Mouse (Mus musculus): ENCODE data around the gene Haus2.
"Not testable (repeated sequence)": the region's sequence is repeated elsewhere in the genome, so short reads cannot be mapped to it uniquely, and the experiment has no call there.

Haus2 gene

GRCm38 (mm10) chr2:120608830-120609723, at the start of gene Haus2, which contains the start of gene Lrrc57:
Gene Haus2 (plus strand): TSS chr2:120609383.
Gene Lrrc57 (minus strand): TSS chr2:120609520.
- DNase-seq (ENCODE audit: low read depth, low spot score) = peak; percentile 85

- no peak for DNase-seq (ENCODE audit: low read depth, low spot score)
Observed at GRCm38 (mm10) chr2:120561524-120561923, 47.7 kb upstream of the Haus2 start.

- DNase-seq (ENCODE audit: low read depth, low spot score) = no peak
Observed at GRCm38 (mm10) chr2:120562859-120563234, 46.3 kb upstream of the Haus2 start.

GRCm38 (mm10) chr2:120563235-120563990, 45.8 kb upstream of the Haus2 start, which contains the start of gene Zfp106:
Gene Zfp106 (minus strand): TSS chr2:120563843.
- peak; percentile 74 for DNase-seq (ENCODE audit: low read depth, low spot score)

GRCm38 (mm10) chr2:120564548-120565188, 44.5 kb upstream of the Haus2 start:
- not testable (repeated sequence) for DNase-seq (ENCODE audit: low read depth, low spot score)

GRCm38 (mm10) chr2:120565363-120565762, 43.8 kb upstream of the Haus2 start:
- DNase-seq (ENCODE audit: low read depth, low spot score) = no peak

GRCm38 (mm10) chr2:120566886-120567797, 42.0 kb upstream of the Haus2 start, which contains the start of gene Snap23:
Gene Snap23 (plus strand): TSS chr2:120567671.
- peak; percentile 95 for DNase-seq (ENCODE audit: low read depth, low spot score)

GRCm38 (mm10) chr2:120567798-120568320, 41.3 kb upstream of the Haus2 start:
- DNase-seq (ENCODE audit: low read depth, low spot score) = no peak

GRCm38 (mm10) chr2:120571081-120571480, 38.1 kb upstream of the Haus2 start:
- no peak for DNase-seq (ENCODE audit: low read depth, low spot score)

GRCm38 (mm10) chr2:120572161-120572560, 37.0 kb upstream of the Haus2 start:
- not testable (repeated sequence) for DNase-seq (ENCODE audit: low read depth, low spot score)

GRCm38 (mm10) chr2:120575121-120575520, 34.1 kb upstream of the Haus2 start:
- DNase-seq (ENCODE audit: low read depth, low spot score) = no peak

GRCm38 (mm10) chr2:120575978-120576377, 33.2 kb upstream of the Haus2 start:
- no peak for DNase-seq (ENCODE audit: low read depth, low spot score)

- DNase-seq (ENCODE audit: low read depth, low spot score) = no peak
Observed at GRCm38 (mm10) chr2:120577799-120578198, 31.4 kb upstream of the Haus2 start.

GRCm38 (mm10) chr2:120578286-120578685, 30.9 kb upstream of the Haus2 start:
- DNase-seq (ENCODE audit: low read depth, low spot score) = no peak

- no peak for DNase-seq (ENCODE audit: low read depth, low spot score)
Observed at GRCm38 (mm10) chr2:120589759-120590158, 19.4 kb upstream of the Haus2 start.

- DNase-seq (ENCODE audit: low read depth, low spot score) = no peak
Observed at GRCm38 (mm10) chr2:120592227-120592626, 17.0 kb upstream of the Haus2 start.

- no peak for DNase-seq (ENCODE audit: low read depth, low spot score)
Observed at GRCm38 (mm10) chr2:120597734-120598133, 11.4 kb upstream of the Haus2 start.

GRCm38 (mm10) chr2:120599506-120599905, 9.7 kb upstream of the Haus2 start:
- DNase-seq (ENCODE audit: low read depth, low spot score) = no peak

GRCm38 (mm10) chr2:120606021-120606690, 3.0 kb upstream of the Haus2 start:
- no peak for DNase-seq (ENCODE audit: low read depth, low spot score)
